Mouse (Mus musculus) cortical plate, adult 2 months (tissue): ENCODE results near the gene Elk3.

Source experiments
- CTCF ChIP-seq: fragments of 200-500 bp; IDR thresholded peaks from 2 replicates; pipeline ENCODE4 v1.5.1; 2011; ENCODE audit warnings: mild to moderate bottlenecking, control low read depth, low read length; ENCODE audit not compliant: insufficient read depth; ENCODE audit errors: extremely low read depth
- POLR2A ChIP-seq: fragments of 200-500 bp; IDR thresholded peaks from 2 replicates; pipeline ENCODE4 v1.6.1; 2011; ENCODE audit warnings: mild to moderate bottlenecking, low read length, control low read depth; ENCODE audit not compliant: insufficient read depth; ENCODE audit errors: extremely low read depth

DNA sequence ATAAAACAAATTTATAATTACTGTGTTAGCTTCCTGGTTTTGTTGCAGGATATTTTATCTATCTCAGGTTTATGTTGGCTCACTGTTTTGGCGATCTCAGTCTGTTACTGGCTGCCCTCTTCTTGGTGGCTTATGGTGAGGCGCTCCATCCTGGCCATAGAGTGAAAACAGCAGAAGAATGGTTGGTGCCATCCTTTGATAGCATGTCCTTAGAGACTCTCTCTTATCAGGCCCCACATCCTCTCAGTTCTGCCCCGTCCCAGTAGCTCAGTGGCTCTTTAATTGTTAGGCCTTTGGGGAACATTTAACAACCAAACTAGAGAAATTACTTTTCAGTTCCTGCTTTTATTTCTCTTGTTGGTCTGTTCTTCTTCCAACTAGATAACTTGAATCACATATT lies 112.0 kb downstream of the Elk3 start:
- no peak for TF ChIP-seq POLR2A
- TF ChIP-seq CTCF: no peak
